Mouse (Mus musculus): ENCODE data around the gene Gadd45b. TPM values are rescaled to one million over a fixed set of nuclear protein-coding genes. Genes with fewer than 3 reads are reported as not detected.

Gadd45b gene
- total and polyA plus RNA-seq, 3 experiments: 14.9 to 52.5 (median 24.4) TPM

GRCm38 (mm10) chr10:80970159-80970558 is 40.3 kb downstream of the Gadd45b start:
- Histone ChIP-seq H3K27me3 (replicated peaks) (no peaks in the 10 kb centered on the region), H3K9me3 (replicated peaks; ENCODE audit: low read length) (peaks cover 5% of the 10 kb centered on the region), H3K4me1 (ENCODE audit: control insufficient read depth in 1 of 2, insufficient read depth in 2 of 2) (peaks cover 36 to 49% of the 10 kb centered on the region in 2 experiments), H3K4me2 (ENCODE audit: insufficient read depth, low read depth, poor library complexity, severe bottlenecking) (no peak overlapping the region), H3K27ac (ENCODE audit: insufficient read depth, low read depth) (no peak overlapping the region), H3K9ac (ENCODE audit: insufficient read depth, low read depth) (no peak overlapping the region), H3K36me3 (replicated peaks in 1 of 2; ENCODE audit: control insufficient read depth in 1 of 2, insufficient read depth in 1 of 2, low read length in 1 of 2) (no peaks in the 10 kb centered on the region), H3K79me2 (replicated peaks; ENCODE audit: control insufficient read depth, extremely low read depth, insufficient read depth, poor library complexity, severe bottlenecking) (no peaks in the 10 kb centered on the region), H3K4me3 (replicated peaks in 1 of 3; ENCODE audit: low read depth in 2 of 3, low read length in 2 of 3, poor library complexity in 1 of 3) (no peak overlapping the region)
- TF ChIP-seq HCFC1 (IDR thresholded peaks at IDR 0.05; ENCODE audit: low read depth, low read length): no peak
- no peak for TF ChIP-seq USF2 (conservative IDR thresholded peaks at IDR 0.05; ENCODE audit: low read depth, low read length)
- no peak for TF ChIP-seq NELFE (IDR thresholded peaks at IDR 0.05; ENCODE audit: low read depth, low read length)
- no peak for TF ChIP-seq ELF1 (IDR thresholded peaks at IDR 0.05; ENCODE audit: low read depth, low read length)
- TF ChIP-seq EP300 (IDR thresholded peaks at IDR 0.05; ENCODE audit: low read length): no peak
- no peak for TF ChIP-seq RAD21 (IDR thresholded peaks at IDR 0.05; ENCODE audit: low read depth, low read length)
- TF ChIP-seq PAX5 (IDR thresholded peaks at IDR 0.05; ENCODE audit: low read length): no peak
- no peak for TF ChIP-seq MYC (IDR thresholded peaks at IDR 0.05; ENCODE audit: low read depth, low read length)
- no peak for TF ChIP-seq E2F4 (IDR thresholded peaks at IDR 0.05; ENCODE audit: insufficient replicate concordance, low read depth, low read length)
- TF ChIP-seq CHD1 (IDR thresholded peaks at IDR 0.05; ENCODE audit: low read depth, low read length): no peak
- dilution Hi-C loops (cut with MboI; ENCODE audit: extremely low pct_ligation_motif_present, extremely low pct_unique_long_range_greater_than_20kb, low sequenced_read_pairs): no loop called here
- in situ Hi-C loops (cut with MboI; ENCODE audit: low pct_ligation_motif_present, low pct_unique_long_range_greater_than_20kb, low sequenced_read_pairs): no loop called here
- DNase-seq (ENCODE audit: extremely low read depth): no peak

- Histone ChIP-seq H3K79me2 (replicated peaks; ENCODE audit: control insufficient read depth, extremely low read depth, insufficient read depth, poor library complexity, severe bottlenecking) (no peaks in the 10 kb centered on the region), H3K9ac (ENCODE audit: insufficient read depth, low read depth) (no peak overlapping the region), H3K27ac (ENCODE audit: insufficient read depth, low read depth) (no peak overlapping the region), H3K4me3 (replicated peaks in 1 of 3; ENCODE audit: low read depth in 2 of 3, low read length in 2 of 3, poor library complexity in 1 of 3) (no peak overlapping the region), H3K4me1 (ENCODE audit: control insufficient read depth in 1 of 2, insufficient read depth in 2 of 2) (peaks cover 30 to 38% of the 10 kb centered on the region in 2 experiments), H3K36me3 (replicated peaks in 1 of 2; ENCODE audit: control insufficient read depth in 1 of 2, insufficient read depth in 1 of 2, low read length in 1 of 2) (no peaks in the 10 kb centered on the region), H3K9me3 (replicated peaks; ENCODE audit: low read length) (peaks cover 7% of the 10 kb centered on the region), H3K4me2 (ENCODE audit: insufficient read depth, low read depth, poor library complexity, severe bottlenecking) (no peak overlapping the region), H3K27me3 (replicated peaks) (no peaks in the 10 kb centered on the region)
- in situ Hi-C loops (cut with MboI; ENCODE audit: low pct_ligation_motif_present, low pct_unique_long_range_greater_than_20kb, low sequenced_read_pairs): no loop called here
- no peak for TF ChIP-seq BHLHE40 (IDR thresholded peaks at IDR 0.05; ENCODE audit: low read depth, low read length)
- TF ChIP-seq JUND (conservative IDR thresholded peaks at IDR 0.05; ENCODE audit: low read depth, low read length): no peak
- TF ChIP-seq SMC3 (IDR thresholded peaks at IDR 0.05; ENCODE audit: low read depth, low read length): no peak
- TF ChIP-seq SIN3A (IDR thresholded peaks at IDR 0.05; ENCODE audit: low read length): no peak
- TF ChIP-seq RCOR1 (conservative IDR thresholded peaks at IDR 0.05; ENCODE audit: low read depth, low read length): no peak
- no peak for TF ChIP-seq ZNF384 (IDR thresholded peaks at IDR 0.05; ENCODE audit: low read depth, low read length)
- no peak for TF ChIP-seq ZC3H11A (IDR thresholded peaks at IDR 0.05; ENCODE audit: low read depth, low read length)
- TF ChIP-seq MAX (IDR thresholded peaks at IDR 0.05; ENCODE audit: low read length): no peak
- no peak for TF ChIP-seq ELF1 (IDR thresholded peaks at IDR 0.05; ENCODE audit: low read depth, low read length)
- TF ChIP-seq CTCF (conservative IDR thresholded peaks at IDR 0.05 in 1 of 2, IDR thresholded peaks at IDR 0.05 in 1 of 2; ENCODE audit: low read depth in 2 of 2, low read length in 2 of 2): no peak
- no peak for TF ChIP-seq USF2 (conservative IDR thresholded peaks at IDR 0.05; ENCODE audit: low read depth, low read length)
- TF ChIP-seq MXI1 (IDR thresholded peaks at IDR 0.05; ENCODE audit: low read depth, low read length): no peak
- no peak for TF ChIP-seq MAFK (IDR thresholded peaks at IDR 0.05; ENCODE audit: insufficient replicate concordance, low read length)
- TF ChIP-seq HCFC1 (IDR thresholded peaks at IDR 0.05; ENCODE audit: low read depth, low read length): no peak
- no peak for TF ChIP-seq GABPA (IDR thresholded peaks at IDR 0.05; ENCODE audit: insufficient replicate concordance, low read depth, low read length)
- TF ChIP-seq MEF2A (IDR thresholded peaks at IDR 0.05; ENCODE audit: borderline replicate concordance, low read depth, low read length): no peak
- no peak for TF ChIP-seq NELFE (IDR thresholded peaks at IDR 0.05; ENCODE audit: low read depth, low read length)
- dilution Hi-C loops (cut with MboI; ENCODE audit: extremely low pct_ligation_motif_present, extremely low pct_unique_long_range_greater_than_20kb, low sequenced_read_pairs): no loop called here
- no peak for DNase-seq (ENCODE audit: extremely low read depth)
Observed at GRCm38 (mm10) chr10:80971533-80971932, 41.7 kb downstream of the Gadd45b start.

Measured in CH12.LX (cell line).